Mouse (Mus musculus): ENCODE measurements around the gene Hspg2. TPM values are rescaled to one million over a fixed set of nuclear protein-coding genes. Genes with fewer than 3 reads are reported as not detected.
A peak's percentile ranks its signal among the peaks of the same experiment; 100 is the strongest.

Hspg2 gene
- polyA plus RNA-seq, 1 experiment from 2014 or later = 6.8 TPM

- no peak overlapping the region for H3K27ac ChIP-seq
- no peaks in the 10 kb centered on the region for H3K9me3 ChIP-seq
- no peaks in the 10 kb centered on the region for H3K27me3 ChIP-seq
- H3K9ac ChIP-seq = no peak overlapping the region
- ATAC-seq (ENCODE audit: low FRiP score) = no peak
- H3K36me3 ChIP-seq = no peaks in the 10 kb centered on the region
- H3K4me1 ChIP-seq (replicated peaks) = peaks cover 60% of the 10 kb centered on the region
- H3K4me2 ChIP-seq = no peak overlapping the region
- H3K4me3 ChIP-seq = no peak overlapping the region
- 95% methylated on average over 4 of the region's 4 CpGs for WGBS
These were observed 128.6 kb downstream of the Hspg2 start for GRCm38 (mm10) chr4:137597098-137597630.

- ATAC-seq (ENCODE audit: low FRiP score) = no peak
- H3K36me3 ChIP-seq = no peaks in the 10 kb centered on the region
- peaks cover 67% of the 10 kb centered on the region for H3K4me1 ChIP-seq (replicated peaks)
- 82% methylated on average over 5 of the region's 5 CpGs for WGBS
- no peaks in the 10 kb centered on the region for H3K9me3 ChIP-seq
- H3K4me3 ChIP-seq = no peak overlapping the region
- no peak overlapping the region for H3K4me2 ChIP-seq
- no peak overlapping the region for H3K9ac ChIP-seq
- no peaks in the 10 kb centered on the region for H3K27me3 ChIP-seq
- no peak overlapping the region for H3K27ac ChIP-seq
These were observed 130.0 kb downstream of the Hspg2 start for GRCm38 (mm10) chr4:137598577-137598976.

- Histone ChIP-seq H3K27me3 (no peaks in the 10 kb centered on the region), H3K4me1 (replicated peaks) (peaks cover 37% of the 10 kb centered on the region), H3K4me2 (no peak overlapping the region), H3K9ac (no peak overlapping the region), H3K4me3 (no peak overlapping the region), H3K9me3 (no peaks in the 10 kb centered on the region), H3K27ac (0 out of 2 replicates have a peak overlapping the region, but pooled peaks have one; percentile 6), H3K36me3 (peaks cover 43% of the 10 kb centered on the region)
- ATAC-seq (ENCODE audit: low FRiP score) = no peak
- WGBS = 84% methylated on average over 11 of the region's 11 CpGs
These were observed 135.0 kb downstream of the Hspg2 start for GRCm38 (mm10) chr4:137603449-137604171.

- H3K9me3 ChIP-seq = no peaks in the 10 kb centered on the region
- 99% methylated on average over 2 of the region's 2 CpGs for WGBS
- no peak overlapping the region for H3K27ac ChIP-seq
- no peaks in the 10 kb centered on the region for H3K27me3 ChIP-seq
- ATAC-seq (ENCODE audit: low FRiP score) = no peak
- H3K4me1 ChIP-seq (replicated peaks) = peaks cover 12% of the 10 kb centered on the region
- H3K9ac ChIP-seq = no peak overlapping the region
- H3K4me3 ChIP-seq = no peak overlapping the region
- peaks cover 77% of the 10 kb centered on the region for H3K36me3 ChIP-seq
- H3K4me2 ChIP-seq = no peak overlapping the region
These were observed 138.5 kb downstream of the Hspg2 start for GRCm38 (mm10) chr4:137607023-137607422.

GRCm38 (mm10) chr4:137609281-137609680 is 140.7 kb downstream of the Hspg2 start:
- Histone ChIP-seq H3K36me3 (peaks cover 99% of the 10 kb centered on the region), H3K27me3 (no peaks in the 10 kb centered on the region), H3K4me3 (no peak overlapping the region), H3K4me2 (no peak overlapping the region), H3K9me3 (no peaks in the 10 kb centered on the region), H3K9ac (no peak overlapping the region), H3K27ac (no peak overlapping the region), H3K4me1 (replicated peaks) (no peaks in the 10 kb centered on the region)
- no peak for ATAC-seq (ENCODE audit: low FRiP score)
- 89% methylated on average over 7 of the region's 7 CpGs for WGBS

- Histone ChIP-seq H3K27me3 (no peaks in the 10 kb centered on the region), H3K36me3 (peaks cover 100% of the 10 kb centered on the region), H3K4me1 (replicated peaks) (no peaks in the 10 kb centered on the region), H3K9me3 (no peaks in the 10 kb centered on the region), H3K9ac (no peak overlapping the region), H3K4me2 (no peak overlapping the region), H3K27ac (no peak overlapping the region), H3K4me3 (no peak overlapping the region)
- ATAC-seq (ENCODE audit: low FRiP score) = no peak
- WGBS = 93% methylated on average over 7 of the region's 7 CpGs
These were observed 141.1 kb downstream of the Hspg2 start for GRCm38 (mm10) chr4:137609702-137610101.

- Histone ChIP-seq H3K27ac (no peak overlapping the region), H3K27me3 (no peaks in the 10 kb centered on the region), H3K9me3 (no peaks in the 10 kb centered on the region), H3K4me3 (no peak overlapping the region), H3K4me2 (no peak overlapping the region), H3K4me1 (replicated peaks) (no peaks in the 10 kb centered on the region), H3K36me3 (peaks cover 98% of the 10 kb centered on the region), H3K9ac (no peak overlapping the region)
- WGBS = 88% methylated on average over 15 of the region's 15 CpGs
- no peak for ATAC-seq (ENCODE audit: low FRiP score)
These were observed 141.7 kb downstream of the Hspg2 start for GRCm38 (mm10) chr4:137610256-137610655.

Small RNAs within 50 kb of the gene (microRNA-seq; reads per million reads assigned to microRNA genes)
- 1.9 reads per million for gene Mir7018

Other genes starting within 250 kb of the Hspg2 start
- gene Wnt4, start 191.3 kb upstream of the Hspg2 start, polyA plus RNA-seq (2015; fragmentation: Nextera tagmentation; extraction: Ambion mirVana) = 1.2 and 1.5 TPM in 2 replicates
- gene Cdc42, start 111.0 kb upstream of the Hspg2 start, polyA plus RNA-seq (2015; fragmentation: Nextera tagmentation; extraction: Ambion mirVana) = 840 and 841 TPM in 2 replicates
- gene Cela3a, start 59.0 kb upstream of the Hspg2 start, polyA plus RNA-seq (2015; fragmentation: Nextera tagmentation; extraction: Ambion mirVana) = not detected in 2 replicates
- not detected in 2 replicates for gene Cela3b, start 38.2 kb upstream of the Hspg2 start, polyA plus RNA-seq (2015; fragmentation: Nextera tagmentation; extraction: Ambion mirVana)
- not detected in 2 replicates for gene 1700013G24Rik, start 15.5 kb upstream of the Hspg2 start, polyA plus RNA-seq (2015; fragmentation: Nextera tagmentation; extraction: Ambion mirVana)
- gene Ldlrad2, start 105.8 kb downstream of the Hspg2 start, polyA plus RNA-seq (2015; fragmentation: Nextera tagmentation; extraction: Ambion mirVana) = 1.7 TPM in 1 of 2 replicates, not detected in the other
- 66.6 and 68.1 TPM in 2 replicates for gene Usp48, start 125.0 kb downstream of the Hspg2 start, polyA plus RNA-seq (2015; fragmentation: Nextera tagmentation; extraction: Ambion mirVana)
- gene Rap1gap, start 196.0 kb downstream of the Hspg2 start, polyA plus RNA-seq (2015; fragmentation: Nextera tagmentation; extraction: Ambion mirVana) = 39.2 and 39.9 TPM in 2 replicates

Data from hindbrain, embryonic 13.5 days (tissue).